Mouse (Mus musculus) myocyte (in vitro differentiated cells): ENCODE results near the gene Magel2.

ENCODE experiments used
- CEBPB ChIP-seq: IDR thresholded peaks from 2 replicates; pipeline ENCODE4 v1.6.1; 2011; ENCODE audit warnings: mild to moderate bottlenecking, moderate library complexity; ENCODE audit not compliant: poor library complexity, insufficient read depth, severe bottlenecking
- E2F4 ChIP-seq: IDR thresholded peaks from one replicate; pipeline ENCODE4 v1.6.1; 2011; ENCODE audit warnings: mild to moderate bottlenecking, control low read depth, moderate library complexity; ENCODE audit not compliant: insufficient read depth
- MYOD1 ChIP-seq, 3 experiments: IDR thresholded peaks; one replicate each; pipeline ENCODE4 v1.6.1; 2011; ENCODE audit warnings: control low read depth in 2 of 3, low read depth in 2 of 3, mild to moderate bottlenecking in 2 of 3, moderate library complexity in 1 of 3; ENCODE audit not compliant: insufficient read length in 2 of 3, control insufficient read depth in 1 of 3
- POLR2A ChIP-seq: IDR thresholded peaks from one replicate; pipeline ENCODE4 v1.6.1; 2011; ENCODE audit warnings: low read depth, mild to moderate bottlenecking, control low read depth, moderate library complexity; ENCODE audit not compliant: insufficient read length
- POLR2AphosphoS2 ChIP-seq: IDR thresholded peaks from one replicate; pipeline ENCODE4 v1.6.1; 2011; ENCODE audit warnings: low read depth, control low read depth; ENCODE audit not compliant: insufficient read length
- SRF ChIP-seq: IDR thresholded peaks from one replicate; pipeline ENCODE4 v1.6.1; 2011; ENCODE audit warnings: low read depth; ENCODE audit not compliant: control insufficient read depth, insufficient read length
- USF1 ChIP-seq: IDR thresholded peaks from one replicate; pipeline ENCODE4 v1.6.1; 2011; ENCODE audit warnings: low read depth, mild to moderate bottlenecking, control low read depth, moderate library complexity

GRCm38 (mm10) chr7:62407803-62408202 is 31.0 kb downstream of the Magel2 start:
- TF ChIP-seq POLR2A (no peak), POLR2AphosphoS2 (no peak), USF1 (no peak), SRF (no peak), MYOD1 (IDR thresholded peaks at IDR 0.05; ENCODE audit: control insufficient read depth in 1 of 3, insufficient read length in 2 of 3, low read depth in 2 of 3) (no peak), E2F4 (no peak), CEBPB (no peak)
